Mouse (Mus musculus) kidney, adult 18-20 months (tissue): ENCODE measurements at regions not wholly inside any gene's neighbourhood (a gene's known extent, or its start where the extent isn't known, plus 50 kb on each side); places are given as distances from the start of the nearest gene placed in this dataset.

Experiments
- DNase-seq: peaks from one replicate; pipeline ENCODE4 v3.0.0; 2021

- DNase-seq, result no peak
Observed at GRCm38 (mm10) chr4:58728641-58729040, 58.9 kb downstream of the Olfr267 start.

- DNase-seq, result no peak
Observed at GRCm38 (mm10) chr4:58726424-58726823, 61.1 kb downstream of the Olfr267 start.

- DNase-seq, result no peak
Observed at GRCm38 (mm10) chr4:58722772-58723171, 64.7 kb downstream of the Olfr267 start.

- no peak for DNase-seq
Observed at GRCm38 (mm10) chr4:58720682-58721081, 66.8 kb downstream of the Olfr267 start.

- DNase-seq, result no peak
Observed at GRCm38 (mm10) chr4:58716426-58716825, 71.1 kb downstream of the Olfr267 start.

- DNase-seq, result no peak
Observed at GRCm38 (mm10) chr4:58715846-58716245, 71.7 kb downstream of the Olfr267 start.

- DNase-seq, result peak; percentile 22
Observed at GRCm38 (mm10) chr4:58714221-58714620, 73.3 kb downstream of the Olfr267 start.

GRCm38 (mm10) chr4:58712875-58713274 lies 74.6 kb downstream of the Olfr267 start:
- no peak for DNase-seq

- DNase-seq, result no peak
Observed at GRCm38 (mm10) chr4:58712166-58712565, 75.3 kb downstream of the Olfr267 start.

GRCm38 (mm10) chr4:58699236-58699798 lies 88.2 kb downstream of the Olfr267 start:
- DNase-seq, result no peak

- no peak for DNase-seq
Observed at GRCm38 (mm10) chr4:58698828-58699227, 88.7 kb downstream of the Olfr267 start.

- DNase-seq, result no peak
Observed at GRCm38 (mm10) chr4:58696684-58697083, 90.8 kb downstream of the Olfr267 start.

GRCm38 (mm10) chr4:58695281-58695680 lies 92.2 kb downstream of the Olfr267 start:
- no peak for DNase-seq

GRCm38 (mm10) chr4:58693018-58693417 lies 94.5 kb downstream of the Olfr267 start:
- DNase-seq, result no peak

GRCm38 (mm10) chr4:58681926-58682325 lies 105.6 kb downstream of the Olfr267 start:
- DNase-seq, result no peak

GRCm38 (mm10) chr4:58677701-58678385 lies 109.7 kb downstream of the Olfr267 start:
- DNase-seq, result no peak

GRCm38 (mm10) chr4:58671406-58672035 lies 116.0 kb downstream of the Olfr267 start:
- DNase-seq, result peak; percentile 4

GRCm38 (mm10) chr4:58670906-58671250 lies 116.6 kb downstream of the Olfr267 start:
- DNase-seq, result no peak

- DNase-seq, result peak; percentile 16
Observed at GRCm38 (mm10) chr4:58670107-58670905, 116.6 kb upstream of the Lpar1 start.

- no peak for DNase-seq
Observed at GRCm38 (mm10) chr4:58668368-58669153, 114.9 kb upstream of the Lpar1 start.

GRCm38 (mm10) chr4:58663628-58664205 lies 110.0 kb upstream of the Lpar1 start:
- no peak for DNase-seq

GRCm38 (mm10) chr4:58661781-58662293 lies 108.1 kb upstream of the Lpar1 start:
- DNase-seq, result no peak
